Mouse (Mus musculus) urinary bladder, postnatal 4 days (tissue): ENCODE results near the gene 0610040J01Rik.

Experiments
- DNase-seq, 2 experiments: peaks; one replicate each; pipeline ENCODE4 v3.0.0; 2021 to 2022; ENCODE audit warnings: low spot score in 2 of 2

0610040J01Rik gene

DNA sequence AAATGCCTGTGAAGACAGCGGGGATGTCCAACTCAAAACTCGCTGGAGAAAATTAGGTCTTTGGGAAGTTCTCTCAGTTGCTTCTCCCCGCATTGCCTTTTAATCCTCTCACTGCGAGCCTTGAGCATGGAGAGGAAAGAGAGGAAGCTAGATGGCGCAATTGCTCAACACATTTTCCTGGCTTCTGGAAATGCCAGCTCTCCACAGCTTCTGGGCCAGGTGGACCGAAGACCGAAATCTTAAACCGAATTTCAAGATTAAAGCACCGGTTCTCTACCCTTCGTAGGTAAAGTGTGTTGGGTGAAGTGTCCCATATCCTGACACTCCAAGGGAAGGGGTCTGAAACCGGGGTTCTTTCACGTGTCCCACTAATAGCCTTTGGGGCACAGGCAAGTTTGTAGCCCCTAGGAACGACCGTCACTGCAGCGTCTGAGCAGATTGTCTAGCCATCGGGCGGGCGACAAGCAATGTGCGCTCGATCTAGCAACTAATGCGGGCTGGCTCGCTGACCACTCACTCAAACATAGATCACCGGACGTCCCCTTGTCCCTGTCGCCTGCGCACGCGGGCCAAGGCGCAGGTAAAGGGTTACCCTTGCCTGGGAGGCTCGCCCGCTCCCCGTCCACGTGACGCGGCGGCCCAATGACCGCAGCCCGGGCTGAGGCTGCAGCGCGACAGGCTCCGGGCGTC, at the start of gene 0610040J01Rik:
Gene 0610040J01Rik, plus strand, starts transcription at position 545 of the 690 bp plus-strand sequence.
- DNase-seq = peak in 1 of 2 experiments; percentile 59

DNA sequence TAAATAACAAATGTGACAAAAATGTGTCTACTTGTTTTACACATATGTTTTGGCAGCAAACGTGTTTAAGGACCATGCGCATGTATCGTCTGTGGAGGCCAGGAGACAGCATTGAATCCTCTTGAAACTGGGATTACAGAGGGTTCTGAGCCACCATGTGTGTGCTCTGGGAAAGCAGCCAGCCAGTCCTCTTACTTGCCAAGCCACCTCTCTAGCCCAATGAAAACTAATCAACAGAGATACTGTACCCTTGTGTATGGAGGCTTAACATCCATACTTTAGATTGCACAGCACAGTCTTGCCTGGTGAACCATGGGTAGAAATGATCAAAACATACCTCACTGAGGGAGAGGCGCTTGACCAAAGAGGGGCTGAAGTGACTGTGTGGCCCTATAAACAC, 46.3 kb upstream of the 0610040J01Rik start:
- DNase-seq = no peak

DNA sequence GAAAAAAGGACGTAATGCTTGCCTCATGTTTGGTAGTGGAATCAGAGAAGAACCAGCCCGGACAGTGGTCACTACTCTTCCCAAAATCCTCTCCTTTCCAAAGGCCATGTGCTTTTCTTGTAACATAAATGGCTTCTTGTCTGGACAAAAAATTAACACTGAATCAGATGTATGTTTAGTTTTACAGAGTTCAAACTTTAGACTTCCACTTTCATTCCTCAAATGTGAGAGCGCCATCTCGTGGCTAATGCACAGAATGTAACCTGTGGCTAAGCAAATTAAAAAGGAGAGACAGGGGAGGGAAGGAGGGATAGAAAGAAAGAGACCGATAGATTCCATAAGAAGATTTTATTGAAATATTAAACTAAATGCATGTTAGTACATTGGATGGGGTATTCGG, 45.4 kb upstream of the 0610040J01Rik start:
- DNase-seq = peak in 1 of 2 experiments; percentile 62

GRCm38 (mm10) chr5:63767464-63767863, 44.7 kb upstream of the 0610040J01Rik start:
- DNase-seq = no peak

DNA sequence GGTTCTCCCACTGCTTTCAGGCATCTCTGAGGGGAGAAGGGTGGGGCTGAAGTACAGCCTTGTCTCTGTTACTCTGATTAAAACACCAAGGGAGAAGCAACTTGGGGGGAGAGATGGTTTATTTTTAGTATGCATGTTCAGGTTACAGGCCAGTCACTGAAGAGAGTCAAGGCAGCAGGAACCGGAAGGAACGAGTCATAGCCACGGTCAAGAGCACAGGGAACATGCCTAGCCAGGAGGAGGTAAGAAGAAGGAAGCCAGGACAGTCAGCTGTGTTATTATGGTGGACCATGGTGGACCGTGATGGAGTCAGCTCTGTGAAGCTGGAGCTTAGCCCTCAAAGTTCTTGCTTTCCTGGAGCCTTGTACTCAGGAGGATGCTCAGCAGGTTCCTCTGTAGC, 43.9 kb upstream of the 0610040J01Rik start:
- DNase-seq = no peak

GRCm38 (mm10) chr5:63772971-63773370, 39.2 kb upstream of the 0610040J01Rik start:
- DNase-seq = no peak

DNA sequence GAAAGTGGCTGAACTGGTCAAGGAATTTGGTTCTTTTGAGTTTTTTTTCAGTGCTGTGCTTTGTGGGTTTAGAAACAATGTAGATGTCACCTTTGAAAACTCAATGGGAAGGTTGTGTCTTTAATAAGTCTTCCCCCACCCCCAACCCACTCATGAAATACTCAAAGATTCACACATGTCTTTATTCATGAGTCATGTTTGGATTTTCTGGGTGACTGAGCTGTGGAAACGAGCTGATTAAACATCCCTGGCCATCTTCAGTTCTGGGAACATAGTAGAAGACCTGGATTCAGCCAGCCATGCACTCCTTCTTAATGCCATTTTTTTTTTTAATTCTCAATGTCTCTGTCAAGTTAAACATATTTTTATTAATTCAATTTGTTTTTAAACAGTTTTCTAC, 38.6 kb upstream of the 0610040J01Rik start:
- no peak for DNase-seq

DNA sequence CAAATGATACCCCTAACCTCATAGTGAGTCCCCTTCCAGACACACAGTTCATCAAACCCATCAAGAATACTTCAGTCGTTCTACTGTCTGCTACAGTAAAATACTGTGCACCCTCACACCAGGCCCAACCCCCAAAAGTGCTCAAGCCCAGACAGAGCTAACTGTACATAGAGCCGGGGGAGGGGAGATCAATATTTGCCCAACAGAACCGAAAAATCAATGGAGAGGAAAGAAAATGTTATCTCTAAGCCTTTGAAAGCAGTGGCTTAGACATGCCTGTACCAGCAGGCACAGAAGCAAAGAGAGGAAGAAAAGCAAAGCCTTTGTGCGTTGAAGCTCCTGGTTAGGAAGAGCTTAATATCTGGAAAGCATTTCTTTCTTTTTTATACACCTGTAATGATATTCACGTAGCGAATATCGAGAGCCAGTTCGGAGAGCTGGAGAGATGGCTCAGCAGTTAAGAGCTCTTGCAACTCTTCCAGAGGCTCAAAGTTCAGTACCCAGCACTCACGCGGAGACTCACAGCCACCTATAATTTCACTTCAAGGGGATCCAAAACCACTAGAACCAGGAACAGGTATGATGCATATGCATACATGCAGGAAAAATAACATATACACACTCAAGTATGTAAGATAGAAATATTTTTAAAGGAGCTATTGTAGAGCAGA, 23.9 kb upstream of the 0610040J01Rik start:
- DNase-seq = no peak

- no peak for DNase-seq
These were observed 324 bp downstream of the 0610040J01Rik start for GRCm38 (mm10) chr5:63812509-63812865.

DNA sequence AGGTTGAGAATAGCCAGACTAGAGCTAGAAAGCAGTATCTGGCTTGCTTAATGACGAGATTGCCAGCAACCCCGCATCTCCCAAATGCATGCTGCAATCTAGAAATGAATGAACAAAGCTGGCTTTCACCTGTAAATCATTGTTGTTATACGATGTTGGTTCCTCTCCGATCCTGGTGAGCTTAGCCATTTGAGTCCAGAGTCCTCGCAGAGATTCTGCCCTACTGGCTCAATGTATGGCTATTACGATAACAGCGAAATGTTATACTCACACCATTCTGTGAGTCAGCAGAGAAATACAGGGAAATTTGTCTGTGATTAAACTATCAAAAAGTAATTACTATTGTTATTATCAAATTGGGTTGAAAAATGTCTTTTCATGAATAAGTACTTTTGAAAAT, 4.5 kb downstream of the 0610040J01Rik start:
- DNase-seq = no peak

DNA sequence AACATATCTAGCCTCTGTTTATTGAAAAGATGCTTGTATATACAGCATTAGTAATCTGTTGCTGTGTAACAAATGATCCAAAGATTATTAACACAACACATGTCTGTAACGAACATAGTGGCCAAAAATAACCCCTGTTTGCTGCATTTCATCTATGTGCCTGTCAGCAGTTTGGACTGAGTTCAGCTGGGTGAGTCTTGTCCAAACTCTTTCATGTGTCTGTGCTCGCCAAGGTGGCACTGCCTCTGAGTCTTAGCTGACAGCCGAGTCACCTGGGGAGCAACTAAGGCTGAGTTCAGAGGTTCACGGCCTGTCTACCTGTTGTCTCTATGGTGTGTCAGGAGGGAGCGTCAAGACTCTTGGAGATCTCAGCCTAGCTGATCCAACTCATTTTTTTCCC, 5.1 kb downstream of the 0610040J01Rik start:
- no peak for DNase-seq

GRCm38 (mm10) chr5:63818975-63819374, 6.8 kb downstream of the 0610040J01Rik start:
- DNase-seq = no peak

DNA sequence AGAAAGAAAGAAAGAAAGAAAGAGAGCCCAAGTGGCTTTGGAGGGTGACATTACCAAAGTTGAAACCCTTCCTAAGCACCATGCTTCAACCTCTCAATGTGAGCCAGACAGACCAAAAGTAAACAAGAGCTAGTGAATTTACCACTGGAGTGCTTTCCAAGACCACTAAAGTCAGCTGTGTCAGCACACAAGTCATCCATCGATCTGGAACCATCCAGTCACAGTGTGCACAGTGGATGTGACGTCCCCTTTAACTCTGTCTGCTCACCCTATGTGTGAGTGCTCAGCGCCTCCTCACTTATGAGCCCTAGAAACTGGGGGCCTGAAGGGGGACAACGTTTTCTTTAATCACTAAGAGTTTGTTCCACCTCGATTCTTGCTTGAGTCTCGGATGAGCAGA, 7.4 kb downstream of the 0610040J01Rik start:
- no peak for DNase-seq

DNA sequence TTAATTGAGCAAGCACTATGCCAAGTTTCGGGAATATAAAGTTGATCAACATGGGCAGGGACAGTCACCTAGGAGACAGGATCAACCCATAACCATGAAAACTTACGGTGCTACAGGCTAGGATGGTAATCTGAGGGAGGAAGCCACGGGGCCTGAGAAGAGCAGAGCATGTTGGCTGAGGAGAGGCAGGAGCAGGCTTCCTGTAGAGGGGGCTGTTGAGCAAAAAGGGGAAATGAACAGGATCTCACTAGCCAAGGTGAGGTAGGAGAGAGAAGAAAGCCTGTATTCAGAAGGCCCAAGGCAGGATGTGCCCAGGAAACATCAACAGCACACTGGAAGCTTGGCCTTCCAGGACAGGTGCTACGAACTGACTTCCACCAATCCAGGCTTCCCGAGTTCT, 9.0 kb downstream of the 0610040J01Rik start:
- DNase-seq = no peak

DNA sequence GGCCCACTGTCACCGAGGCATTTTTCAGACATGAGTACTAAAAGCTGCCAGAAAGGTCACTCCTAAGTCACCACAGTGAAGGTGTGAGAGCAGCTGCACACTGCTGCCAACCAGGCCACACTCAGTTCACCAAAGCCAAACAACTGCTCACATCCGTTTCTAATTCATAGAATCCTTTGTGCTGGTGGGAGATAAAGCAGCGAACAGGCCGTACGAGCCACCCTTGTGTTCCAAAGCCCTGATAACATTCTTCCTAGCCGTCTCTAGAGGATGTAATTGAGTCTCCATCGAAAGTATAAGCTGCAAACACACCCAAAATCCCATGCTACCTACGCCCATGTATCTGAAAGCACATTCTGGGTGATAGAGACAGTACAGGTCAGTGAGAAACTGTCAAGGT, 9.7 kb downstream of the 0610040J01Rik start:
- DNase-seq = no peak

DNA sequence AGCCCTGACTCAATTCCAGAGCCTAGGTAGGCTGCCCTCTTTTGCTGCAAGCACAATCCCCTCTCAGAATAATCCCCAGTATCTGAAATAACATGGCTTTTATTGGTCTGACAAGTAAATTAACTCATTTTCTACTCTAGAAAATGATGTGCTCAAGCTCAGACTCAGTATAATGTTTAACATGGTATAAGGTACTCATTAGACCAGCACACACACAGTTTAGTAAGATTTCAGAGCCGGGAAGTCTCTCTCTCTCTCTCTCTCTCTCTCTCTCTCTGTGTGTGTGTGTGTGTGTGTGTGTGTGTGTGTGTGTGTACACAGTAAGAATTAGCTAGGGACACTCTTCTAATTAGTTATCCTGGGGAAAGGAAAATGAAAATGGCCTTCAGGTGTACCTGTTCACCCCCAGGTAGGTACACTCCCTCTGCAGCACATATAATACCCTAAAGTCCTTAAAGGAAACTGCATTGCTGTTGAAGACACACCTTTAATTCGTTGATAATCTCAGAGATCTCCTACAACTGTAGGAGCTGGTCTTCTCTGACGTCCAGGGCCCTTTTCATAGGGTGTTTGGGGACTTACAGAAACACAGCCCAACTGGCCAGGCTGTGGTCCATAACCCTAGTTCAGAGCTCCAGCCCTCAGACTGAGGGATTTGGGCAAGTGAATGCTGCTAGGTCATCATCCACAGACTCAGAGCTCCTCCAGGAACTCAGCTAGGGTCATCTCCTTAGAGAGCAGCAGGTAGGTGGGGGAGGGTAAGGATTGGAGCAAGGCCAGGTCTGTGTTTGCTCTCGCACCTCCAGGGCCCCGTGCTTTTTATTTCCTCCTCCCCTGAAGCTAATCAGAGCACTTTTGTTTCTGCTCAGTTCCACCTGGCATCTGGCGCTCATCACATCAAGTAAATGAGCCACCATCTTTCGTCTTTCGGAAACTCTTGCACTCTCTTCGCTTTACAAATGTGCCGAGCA, 11.5 kb downstream of the 0610040J01Rik start:
- DNase-seq = no peak

- no peak for DNase-seq
These were observed 12.6 kb downstream of the 0610040J01Rik start for GRCm38 (mm10) chr5:63824599-63825350.

- no peak for DNase-seq
These were observed 13.7 kb downstream of the 0610040J01Rik start for GRCm38 (mm10) chr5:63825881-63826280.

- no peak for DNase-seq
These were observed 14.8 kb downstream of the 0610040J01Rik start for GRCm38 (mm10) chr5:63827006-63827405.

GRCm38 (mm10) chr5:63827415-63828053, 15.4 kb downstream of the 0610040J01Rik start:
- DNase-seq = no peak
